Mouse (Mus musculus) fat pad, adult 2 months (tissue): ENCODE measurements around the gene Cd164l2.

Source experiments
- DNase-seq: peaks from one replicate; pipeline ENCODE4 v3.0.0-alpha.2; 2011; ENCODE audit warnings: low read depth, low spot score; ENCODE audit errors: extremely low read depth

Gene Cd164l2

GRCm38 (mm10) chr4:133218745-133219144 lies 6.8 kb downstream of the Cd164l2 start:
- no peak for DNase-seq

GRCm38 (mm10) chr4:133220656-133221055 lies 8.7 kb downstream of the Cd164l2 start:
- DNase-seq = no peak

GRCm38 (mm10) chr4:133221701-133222100 lies 9.8 kb downstream of the Cd164l2 start:
- DNase-seq = no peak

DNA sequence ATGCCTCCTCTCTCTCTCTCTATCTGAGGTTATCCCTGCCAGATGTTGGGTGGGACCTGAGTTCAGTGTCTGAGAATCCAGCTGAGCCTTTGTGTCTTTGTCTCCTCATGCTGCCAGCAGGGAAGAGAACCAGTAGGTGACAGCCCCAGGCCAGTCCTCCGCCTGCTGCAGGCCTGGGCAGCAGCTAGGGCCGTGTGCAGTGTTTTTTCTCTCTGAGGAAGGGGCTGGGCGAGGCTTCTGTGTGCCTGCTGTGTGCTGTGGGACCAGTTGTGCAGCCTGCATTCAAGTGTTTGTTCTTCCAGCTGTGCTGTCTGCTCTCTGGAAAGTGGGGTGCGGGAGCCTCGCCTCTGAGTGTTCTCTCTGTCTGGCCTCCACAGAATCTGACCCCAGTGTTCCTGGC lies 11.9 kb downstream of the Cd164l2 start:
- DNase-seq = no peak

- DNase-seq = no peak
Observed at GRCm38 (mm10) chr4:133226073-133226472, 14.1 kb downstream of the Cd164l2 start.

- DNase-seq = no peak
Observed at GRCm38 (mm10) chr4:133227636-133228035, 15.7 kb downstream of the Cd164l2 start.

DNA sequence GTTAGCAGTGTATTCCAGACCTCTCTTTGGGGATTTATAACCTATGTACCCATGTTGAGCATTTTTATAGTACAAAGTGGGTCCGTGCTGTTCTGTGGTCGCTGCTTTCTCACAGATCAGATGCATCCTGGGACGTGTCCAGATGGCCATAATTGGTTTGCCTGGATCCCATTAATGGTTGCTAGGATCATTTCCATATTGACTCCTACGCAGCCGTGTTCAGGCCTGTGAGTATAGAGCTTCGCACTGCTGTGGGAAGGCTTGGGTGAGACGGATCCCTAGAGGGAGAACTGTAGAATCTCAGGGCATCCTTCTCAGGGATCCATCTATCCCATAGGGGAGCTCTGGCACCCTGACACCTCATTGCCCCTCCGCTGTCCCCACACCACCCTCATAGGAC lies 17.7 kb downstream of the Cd164l2 start:
- no peak for DNase-seq

- no peak for DNase-seq
Observed at GRCm38 (mm10) chr4:133233285-133233976, 21.5 kb downstream of the Cd164l2 start.

DNA sequence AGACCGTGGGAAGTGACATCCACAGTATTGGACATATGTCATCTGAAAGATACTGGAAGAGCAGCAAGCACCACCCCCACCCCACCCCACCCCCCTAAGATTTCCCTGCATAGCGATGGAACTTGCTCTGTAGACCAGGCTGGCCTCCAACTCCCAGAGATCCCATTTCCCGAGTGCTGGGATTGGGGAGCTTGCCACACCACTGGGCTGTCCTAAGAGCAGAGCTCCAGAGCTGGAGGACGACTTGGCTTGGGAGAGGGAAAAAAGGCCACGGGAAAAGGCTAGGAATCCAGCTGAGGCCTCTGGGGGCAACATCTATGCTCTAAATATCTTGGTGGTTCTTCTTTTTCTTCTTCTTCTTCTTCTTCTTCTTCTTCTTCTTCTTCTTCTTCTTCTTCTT lies 22.8 kb downstream of the Cd164l2 start:
- DNase-seq = no peak

GRCm38 (mm10) chr4:133235415-133235814 lies 23.5 kb downstream of the Cd164l2 start:
- DNase-seq = no peak

- DNase-seq = no peak
Observed at GRCm38 (mm10) chr4:133237911-133238310, 26.0 kb downstream of the Cd164l2 start.

DNA sequence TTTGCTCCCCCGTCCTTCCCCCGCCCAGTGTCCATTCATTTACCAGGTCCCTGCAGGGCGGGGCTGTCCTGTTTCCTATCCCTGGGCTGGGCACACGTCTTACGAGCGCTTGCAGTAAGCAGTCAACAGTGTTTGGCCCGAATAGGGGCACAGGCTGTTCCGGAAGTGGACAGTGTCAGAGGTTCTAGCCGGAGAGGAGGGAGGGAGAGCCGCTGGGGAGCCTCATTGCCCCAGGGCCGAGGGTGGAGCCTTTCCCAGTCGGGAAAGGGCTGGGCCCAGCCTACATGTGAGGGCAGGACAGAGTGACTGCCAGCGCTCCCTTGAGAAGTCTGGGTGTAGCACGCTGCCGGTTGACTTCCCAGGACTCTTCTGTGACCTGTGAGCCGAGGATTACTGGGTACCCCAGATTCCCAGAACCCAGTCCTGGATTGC lies 28.6 kb downstream of the Cd164l2 start, which contains the start of gene Map3k6:
Map3k6 (plus strand) TSS at position 329 of the 432 bp plus-strand sequence.
- no peak for DNase-seq

DNA sequence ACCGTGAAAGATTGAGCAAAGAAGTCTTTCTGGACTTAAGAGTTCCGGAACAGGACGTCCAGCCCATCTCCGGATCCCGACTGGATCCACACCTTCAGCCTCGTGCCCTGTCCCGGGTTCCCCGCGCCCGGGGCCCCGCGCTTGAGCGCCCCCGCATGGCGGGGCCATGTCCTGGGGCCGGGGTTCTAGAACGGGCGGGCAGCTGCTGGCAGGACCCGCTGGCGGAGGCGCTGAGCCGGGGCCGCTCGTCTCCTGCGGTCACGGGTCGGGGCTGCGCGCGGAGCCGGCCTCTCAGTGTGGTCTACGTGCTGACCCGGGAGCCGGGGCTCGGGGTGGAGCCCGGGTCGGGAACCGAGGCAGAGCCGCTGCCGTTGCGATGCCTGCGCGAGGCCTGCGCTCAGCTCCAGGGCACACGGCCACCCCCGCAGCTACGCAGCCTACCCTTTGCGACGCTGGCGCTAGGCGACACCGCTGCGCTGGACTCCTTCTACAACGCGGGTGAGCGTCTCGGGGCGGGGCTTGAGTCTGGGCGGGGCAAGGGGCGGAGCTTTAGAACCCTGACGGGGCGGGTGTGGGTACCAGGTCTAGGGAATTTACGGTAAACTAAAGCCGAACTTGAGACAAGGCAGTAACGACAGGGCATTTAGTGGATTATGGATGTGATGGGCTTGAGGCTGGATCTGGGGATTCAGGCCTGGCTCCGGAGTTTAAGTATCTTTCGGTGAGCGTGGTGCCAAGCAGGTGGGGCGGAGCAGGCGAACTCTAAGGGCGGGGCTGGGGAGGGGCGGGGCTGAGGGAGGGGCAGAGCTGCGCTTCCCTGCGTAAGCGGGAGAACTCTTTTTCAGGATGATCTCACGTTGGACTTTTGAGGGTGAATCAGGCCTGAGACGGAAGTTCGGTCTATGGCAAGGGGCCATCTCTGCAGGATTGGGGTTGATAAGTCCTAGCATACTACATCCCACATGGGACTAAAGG lies 29.3 kb downstream of the Cd164l2 start:
- DNase-seq = no peak

DNA sequence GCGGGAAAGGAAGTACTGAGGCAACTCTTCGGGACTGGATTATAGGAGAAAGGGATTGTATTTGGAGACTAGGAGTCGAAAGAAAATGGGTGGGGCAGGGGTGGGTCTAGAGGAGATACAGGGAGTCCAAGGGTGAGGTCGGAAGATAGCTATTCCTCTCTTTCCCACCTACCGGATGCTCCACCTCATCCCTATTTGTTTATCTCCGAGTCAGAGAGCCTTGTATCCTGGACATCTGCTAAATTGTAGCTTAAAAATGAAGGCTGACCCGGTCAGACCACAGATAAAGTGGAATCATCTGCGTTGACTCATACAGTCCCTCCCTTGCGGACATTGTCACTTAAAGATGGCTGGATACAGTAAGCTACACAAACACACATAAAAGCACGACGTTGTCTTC lies 30.0 kb downstream of the Cd164l2 start:
- no peak for DNase-seq

DNA sequence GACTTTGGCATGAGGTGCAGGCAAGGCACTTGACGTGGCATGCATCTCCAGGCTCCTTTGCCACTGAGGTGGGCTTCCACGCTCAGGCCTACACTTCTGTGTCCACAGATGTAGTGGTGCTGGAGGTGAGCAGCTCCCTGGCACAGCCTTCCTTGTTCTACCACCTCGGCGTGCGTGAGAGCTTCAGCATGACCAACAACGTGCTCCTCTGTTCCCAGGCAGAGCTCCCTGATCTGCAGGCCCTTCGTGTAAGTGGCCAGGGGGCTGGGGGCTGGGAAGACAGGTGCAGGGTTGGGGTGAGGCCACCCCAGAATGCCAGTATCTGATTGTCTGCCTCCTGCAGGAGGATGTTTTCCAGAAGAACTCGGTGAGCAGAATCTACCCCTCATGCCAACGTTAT lies 30.8 kb downstream of the Cd164l2 start:
- no peak for DNase-seq

GRCm38 (mm10) chr4:133243538-133243937 lies 31.6 kb downstream of the Cd164l2 start:
- DNase-seq = no peak

- DNase-seq = no peak
Observed at GRCm38 (mm10) chr4:133244289-133244688, 32.4 kb downstream of the Cd164l2 start.

DNA sequence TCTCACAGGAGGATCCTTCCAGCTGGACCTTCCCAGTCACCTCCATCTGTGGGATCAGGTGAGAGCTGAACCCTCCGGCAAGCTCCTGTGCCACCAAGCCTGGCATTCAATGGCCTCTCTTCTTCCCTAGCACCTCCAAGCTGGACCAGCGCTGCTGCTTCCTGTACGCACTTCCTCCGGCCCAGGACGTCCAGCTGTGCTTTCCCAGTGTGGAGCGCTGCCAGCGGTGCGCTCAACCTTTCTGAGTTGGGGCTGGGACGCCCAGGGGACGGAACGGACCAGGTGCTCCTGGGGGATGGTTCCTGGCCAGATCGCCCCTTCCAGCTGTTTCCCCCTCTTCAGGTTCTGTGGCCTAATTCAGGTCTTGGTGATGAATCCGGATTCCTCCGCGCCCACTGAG lies 35.1 kb downstream of the Cd164l2 start:
- no peak for DNase-seq

DNA sequence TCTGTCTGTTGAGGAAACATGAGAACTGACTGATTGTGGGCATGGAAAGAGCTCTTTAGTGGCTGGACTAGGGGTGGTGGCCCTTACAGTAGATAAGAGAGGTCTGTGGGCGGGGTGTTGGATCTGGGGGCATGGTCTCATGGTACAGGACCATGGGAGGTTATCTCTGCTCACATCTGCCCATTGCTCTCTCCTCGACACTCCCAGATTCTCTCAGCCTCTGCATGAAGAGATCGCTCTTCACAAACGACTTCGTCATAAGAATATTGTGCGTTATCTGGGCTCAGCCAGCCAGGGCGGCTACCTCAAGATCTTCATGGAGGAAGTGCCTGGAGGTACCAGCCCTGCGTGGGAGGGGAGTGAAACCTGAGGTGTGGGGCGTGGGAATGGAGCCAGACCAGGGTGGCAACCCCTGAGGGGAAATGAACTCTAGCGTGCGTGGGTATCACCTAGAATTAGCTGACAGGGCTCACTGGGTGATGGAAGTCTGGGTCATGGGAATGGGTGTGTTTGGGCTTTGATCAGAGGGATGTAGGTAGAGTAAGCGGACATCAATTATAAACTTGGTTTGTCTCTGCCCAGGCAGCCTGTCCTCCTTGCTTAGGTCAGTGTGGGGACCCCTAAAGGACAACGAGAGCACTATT lies 36.0 kb downstream of the Cd164l2 start:
- DNase-seq = no peak

- no peak for DNase-seq
Observed at GRCm38 (mm10) chr4:133250609-133251008, 38.7 kb downstream of the Cd164l2 start.

- DNase-seq = no peak
Observed at GRCm38 (mm10) chr4:133251214-133251613, 39.3 kb downstream of the Cd164l2 start.
